Mouse (Mus musculus) lung, postnatal 0 days (tissue): ENCODE results near the gene E130114P18Rik. TPM values are rescaled to one million over a fixed set of nuclear protein-coding genes. Genes with fewer than 3 reads are reported as not detected.

Source experiments
- ATAC-seq: fragments of 200-750 bp; cut with Nextera tagmentation; 2 replicates; pipeline ENCODE4 v1.8.0; 2017; ENCODE audit warnings: moderate library complexity
- DNase-seq: peaks from one replicate; pipeline ENCODE4 v3.0.0-alpha.2; 2016; ENCODE audit warnings: low spot score
- H3K27ac ChIP-seq: fragments of 300-500 bp; sonication (generic); 2 replicates; pipeline ENCODE4 v1.5.1; 2014; ENCODE audit warnings: antibody characterized with exemption, mild to moderate bottlenecking, low read length, mixed read lengths
- H3K27me3 ChIP-seq: fragments of 300-500 bp; sonication (generic); replicated peaks from 2 replicates; pipeline ENCODE4 v1.6.1; 2014; ENCODE audit warnings: low read length, mixed read lengths; ENCODE audit not compliant: insufficient read depth
- H3K36me3 ChIP-seq: fragments of 300-500 bp; sonication (generic); 2 replicates; pipeline ENCODE4 v1.6.1; 2014; ENCODE audit warnings: low read length, mixed read lengths; ENCODE audit not compliant: insufficient read depth
- H3K4me1 ChIP-seq: fragments of 300-500 bp; sonication (generic); 2 replicates; pipeline ENCODE4 v1.6.1; 2014; ENCODE audit warnings: antibody characterized with exemption, low read depth, low read length, mixed read lengths; ENCODE audit not compliant: insufficient read depth
- H3K4me2 ChIP-seq: fragments of 300-500 bp; sonication (generic); replicated peaks from 2 replicates; pipeline ENCODE4 v1.6.1; 2014; ENCODE audit warnings: low read depth, mild to moderate bottlenecking, low read length, moderate library complexity, mixed read lengths
- H3K4me3 ChIP-seq: fragments of 300-500 bp; sonication (generic); 2 replicates; pipeline ENCODE4 v1.5.1; 2014; ENCODE audit warnings: low read depth, low read length
- H3K9ac ChIP-seq: fragments of 300-500 bp; sonication (generic); replicated peaks from 2 replicates; pipeline ENCODE4 v1.6.1; 2014; ENCODE audit warnings: low read depth, mild to moderate bottlenecking
- H3K9me3 ChIP-seq: fragments of 300-500 bp; sonication (generic); 2 replicates; pipeline ENCODE4 v1.6.1; 2016; ENCODE audit warnings: low read length, mixed read lengths
- CTCF ChIP-seq: IDR thresholded peaks from 2 replicates; pipeline ENCODE4 v1.5.1; 2016; ENCODE audit warnings: antibody characterized with exemption, mild to moderate bottlenecking
- EP300 ChIP-seq: IDR thresholded peaks from 2 replicates; pipeline ENCODE4 v1.6.1; 2016; ENCODE audit warnings: antibody characterized with exemption, mild to moderate bottlenecking, control low read depth
- WGBS: fragments of 180-500 bp; shearing (Covaris S2); extraction: QIAGEN DNeasy Blood & Tissue Kit; methylation state at CpG from one replicate; pipeline ENCODE4 v1.1.7; 2014; 5-methylcytosine and 5-hydroxymethylcytosine counted together
- polyA plus RNA-seq: library from polyadenylated mRNA; unstranded; fragments of >200 nt; fragmentation: Nextera tagmentation; extraction: Ambion mirVana; gene quantifications from 2 replicates; pipeline ENCODE4 v1.2.1, GENCODE M21; 2015

The E130114P18Rik gene
- polyA plus RNA-seq, 1 experiment from 2014 or later: 0.76 TPM

DNA sequence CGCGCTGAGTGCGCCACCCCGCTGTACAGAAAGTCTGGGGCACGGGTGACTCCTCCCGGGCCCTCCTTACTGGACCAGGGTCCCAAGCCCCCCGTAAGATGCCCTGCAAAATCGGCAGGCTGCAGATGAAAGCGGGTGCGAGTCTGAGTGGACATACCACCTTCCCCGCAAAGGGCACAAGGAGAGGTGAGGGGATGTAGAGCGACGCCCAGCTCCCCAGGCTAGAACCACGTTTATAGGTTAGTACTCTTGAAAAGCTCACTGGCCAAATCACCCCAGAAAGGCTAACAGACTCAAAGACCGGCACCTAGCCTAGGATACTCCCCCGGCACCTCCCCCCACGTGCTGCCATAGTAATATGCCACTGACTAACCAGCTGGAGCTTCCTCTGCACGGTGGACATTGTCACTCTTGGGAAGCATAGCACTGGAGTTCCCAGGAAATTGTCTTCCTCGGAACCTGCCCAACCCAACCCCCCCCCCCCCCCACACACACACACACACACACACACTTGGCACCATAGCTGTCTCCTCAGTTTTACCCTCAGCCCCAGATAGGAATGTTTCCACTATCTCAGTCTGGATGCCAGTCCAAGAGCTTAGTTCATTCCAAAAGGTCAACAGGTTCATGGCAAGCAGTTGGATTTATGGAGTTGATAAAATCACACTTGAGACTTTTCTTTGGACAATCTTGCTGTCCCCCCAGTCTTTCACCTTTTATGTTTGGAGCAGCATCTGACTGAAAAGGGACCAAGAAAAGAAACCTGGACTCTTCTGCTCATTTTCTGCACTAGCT, 31.6 kb downstream of the E130114P18Rik start:
- WGBS: 7% methylated on average over 19 of the region's 19 CpGs
- H3K36me3 ChIP-seq: no peaks in the 10 kb centered on the region
- peak overlapping the region; percentile 78 for H3K4me2 ChIP-seq
- TF ChIP-seq CTCF (no peak), EP300 (no peak)
- H3K4me1 ChIP-seq: peaks cover 3% of the 10 kb centered on the region; the same call in 1 of the 2 replicates
- H3K27me3 ChIP-seq: no peaks in the 10 kb centered on the region
- H3K4me3 ChIP-seq: peak overlapping the region; percentile 35
- H3K27ac ChIP-seq: no peak overlapping the region
- ATAC-seq (peak; percentile 18), DNase-seq (no peak)
- 0 out of 2 replicates have a peak overlapping the region, but pooled peaks have one; percentile 41 for H3K9ac ChIP-seq
- no peaks in the 10 kb centered on the region for H3K9me3 ChIP-seq

DNA sequence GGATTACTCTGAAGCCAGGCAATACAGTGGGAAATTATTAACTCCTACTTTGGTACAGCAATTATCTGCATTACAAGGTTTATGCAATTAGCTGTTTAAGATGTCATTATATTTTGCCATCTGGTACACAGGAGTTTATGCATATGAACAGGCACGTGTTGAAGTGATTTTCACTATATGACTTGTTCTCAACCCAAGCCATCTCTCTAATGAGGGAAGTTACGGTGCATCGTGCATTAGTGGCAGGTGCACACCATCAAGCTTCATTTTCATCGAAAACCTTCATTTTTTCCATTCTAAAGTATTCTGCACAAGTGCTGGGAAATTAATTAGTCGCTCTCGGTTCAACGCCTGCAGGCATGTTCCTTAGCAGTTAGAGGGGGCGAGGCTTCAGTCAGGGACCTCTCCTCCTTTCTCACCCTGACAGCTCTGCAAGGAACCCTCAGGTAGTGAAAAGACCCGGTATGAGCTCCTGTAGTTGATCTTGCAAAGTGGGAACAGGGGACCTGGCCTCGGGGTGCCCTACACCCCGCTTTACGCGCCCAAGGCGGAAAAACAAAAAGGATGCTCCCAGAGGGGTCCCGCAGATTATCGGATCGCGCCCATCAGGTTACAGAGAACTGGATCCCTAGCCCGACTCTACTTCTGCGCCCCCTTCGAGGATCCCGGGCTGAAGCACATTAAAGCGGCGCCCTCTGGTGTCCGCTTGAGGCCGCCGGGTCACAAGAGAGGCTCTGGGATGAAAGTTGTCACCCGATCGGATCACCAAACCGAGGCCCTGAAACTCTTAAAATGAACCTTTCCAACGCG, 32.4 kb downstream of the E130114P18Rik start:
- DNase-seq (peak; percentile 81), ATAC-seq (peak; percentile 75)
- Histone ChIP-seq H3K9ac (0 out of 2 replicates have a peak overlapping the region, but pooled peaks have one; percentile 41), H3K4me2 (peak overlapping the region; percentile 78), H3K27ac (no peak overlapping the region), H3K4me1 (peaks cover 3% of the 10 kb centered on the region; the same call in 1 of the 2 replicates), H3K9me3 (no peaks in the 10 kb centered on the region), H3K36me3 (no peaks in the 10 kb centered on the region), H3K4me3 (peak overlapping the region; percentile 35), H3K27me3 (no peaks in the 10 kb centered on the region)
- TF ChIP-seq EP300: no peak
- TF ChIP-seq CTCF: peak; percentile 90
- 9% methylated on average over 32 of the region's 32 CpGs for WGBS

DNA sequence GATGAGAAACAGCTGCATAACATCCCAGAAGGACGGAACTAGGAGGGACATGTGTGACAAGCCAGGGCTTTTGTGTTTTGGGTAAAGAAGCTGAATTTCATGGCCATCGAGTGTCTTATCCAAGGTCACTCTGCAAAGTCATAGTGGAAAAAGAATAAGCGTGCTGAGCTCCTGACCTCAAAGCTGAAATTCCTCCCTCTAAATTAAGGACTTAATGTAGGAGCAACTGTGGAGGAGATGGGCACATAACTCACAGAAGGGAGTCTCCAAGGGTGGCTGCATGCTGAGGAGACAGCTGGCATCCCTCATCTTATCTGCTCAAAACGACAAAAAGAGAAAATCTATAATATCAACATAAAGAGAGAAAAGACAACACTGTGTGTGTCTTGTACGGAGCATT, 33.9 kb downstream of the E130114P18Rik start:
- 56% methylated on average over 5 of the region's 5 CpGs for WGBS
- H3K4me1 ChIP-seq: peaks cover 3% of the 10 kb centered on the region; the same call in 1 of the 2 replicates
- no peak for ATAC-seq

DNA sequence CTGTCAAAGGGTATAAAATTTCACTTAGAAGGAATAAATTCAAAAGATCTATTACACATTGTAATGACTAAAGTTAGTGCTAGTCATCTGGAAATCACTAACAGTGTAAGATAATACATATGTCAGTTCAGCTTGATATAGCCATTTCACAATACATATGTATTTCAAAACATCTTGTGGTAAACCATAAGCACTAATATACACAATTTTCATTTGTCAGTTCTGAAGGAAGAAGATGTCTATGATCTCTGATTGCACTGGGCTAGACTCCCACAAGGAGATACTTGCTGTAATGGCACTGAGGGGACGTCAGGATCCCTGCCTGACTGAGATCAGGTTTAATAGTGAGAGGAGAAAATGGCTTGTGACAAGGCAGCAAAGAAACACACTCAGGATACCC, 44.5 kb downstream of the E130114P18Rik start:
- no peak overlapping the region for H3K9ac ChIP-seq
- no peak for ATAC-seq
- no peaks in the 10 kb centered on the region for H3K4me1 ChIP-seq
- H3K27me3 ChIP-seq: no peaks in the 10 kb centered on the region
- H3K4me3 ChIP-seq: no peak overlapping the region
- H3K36me3 ChIP-seq: no peaks in the 10 kb centered on the region
- TF ChIP-seq EP300 (no peak), CTCF (no peak)
- no peak overlapping the region for H3K4me2 ChIP-seq
- no peaks in the 10 kb centered on the region for H3K9me3 ChIP-seq
- DNase-seq: no peak
- H3K27ac ChIP-seq: no peak overlapping the region
- 48% methylated on average over 1 of the region's 1 CpGs for WGBS

More for the DNA sequence above, 33.9 kb downstream of the E130114P18Rik start:
- Histone ChIP-seq H3K27me3 (no peaks in the 10 kb centered on the region), H3K27ac (no peak overlapping the region), H3K4me3 (no peak overlapping the region), H3K9me3 (no peaks in the 10 kb centered on the region), H3K4me2 (no peak overlapping the region), H3K9ac (no peak overlapping the region), H3K36me3 (no peaks in the 10 kb centered on the region)
- TF ChIP-seq EP300: no peak
- no peak for TF ChIP-seq CTCF
- no peak for DNase-seq

DNA sequence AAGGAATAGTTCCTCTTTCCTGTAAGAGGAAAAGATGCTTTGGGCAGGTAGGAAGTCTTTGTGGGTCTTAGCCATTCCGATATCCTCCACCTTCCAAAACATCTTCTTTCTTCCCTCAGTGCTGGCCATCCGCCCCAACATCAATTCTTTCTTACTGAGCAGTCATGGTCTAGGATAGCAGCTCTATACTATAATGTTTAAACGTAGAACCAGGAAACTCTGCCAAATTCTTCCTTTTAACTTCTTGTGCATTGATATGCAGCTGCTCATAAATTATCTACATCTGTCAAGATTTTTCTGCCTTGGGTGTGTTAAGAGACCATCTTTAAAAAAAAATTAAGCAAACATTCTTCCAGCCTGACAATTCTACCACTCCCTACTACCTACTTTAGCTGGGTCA, 47.5 kb downstream of the E130114P18Rik start:
- H3K36me3 ChIP-seq: no peaks in the 10 kb centered on the region
- H3K27me3 ChIP-seq: no peaks in the 10 kb centered on the region
- H3K9ac ChIP-seq: no peak overlapping the region
- no peaks in the 10 kb centered on the region for H3K9me3 ChIP-seq
- H3K4me2 ChIP-seq: no peak overlapping the region
- no peak overlapping the region for H3K4me3 ChIP-seq
- ATAC-seq (no peak), DNase-seq (no peak)
- H3K27ac ChIP-seq: no peak overlapping the region
- WGBS: 42% methylated on average over 3 of the region's 3 CpGs
- no peak for TF ChIP-seq CTCF
- no peak for TF ChIP-seq EP300
- no peaks in the 10 kb centered on the region for H3K4me1 ChIP-seq

DNA sequence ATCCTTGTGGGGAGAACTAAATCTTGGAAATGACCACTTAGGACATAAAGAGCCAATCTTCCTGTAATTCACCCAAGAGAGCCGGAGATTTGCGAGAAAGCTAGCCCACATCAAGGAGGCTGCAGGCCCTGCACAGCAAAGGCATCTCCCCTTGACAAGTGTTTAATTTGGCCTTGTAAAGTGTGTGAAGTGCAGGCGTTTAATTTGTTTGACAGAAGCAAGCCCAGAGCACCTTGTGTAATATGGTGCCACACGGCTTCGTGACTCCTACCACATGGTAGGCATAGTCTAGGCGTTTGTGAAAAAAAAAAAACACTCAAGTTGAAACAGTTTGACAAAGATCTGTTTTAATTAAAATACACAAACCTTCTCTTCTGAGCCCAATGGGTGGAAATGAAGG, 47.9 kb downstream of the E130114P18Rik start:
- DNase-seq: peak; percentile 60
- Histone ChIP-seq H3K4me3 (no peak overlapping the region), H3K9ac (no peak overlapping the region), H3K27ac (no peak overlapping the region), H3K9me3 (no peaks in the 10 kb centered on the region), H3K27me3 (no peaks in the 10 kb centered on the region), H3K4me1 (no peaks in the 10 kb centered on the region), H3K4me2 (no peak overlapping the region), H3K36me3 (no peaks in the 10 kb centered on the region)
- 48% methylated on average over 6 of the region's 6 CpGs for WGBS
- TF ChIP-seq EP300 (no peak), CTCF (no peak)
- peak; percentile 79 for ATAC-seq
